Mouse (Mus musculus) embryo, embryonic 10 days (tissue): ENCODE measurements around the gene Egfl7.

Experiments used
- DNase-seq: peaks from one replicate; pipeline ENCODE4 v3.0.0-alpha.2; 2015; ENCODE audit warnings: low spot score

Gene Egfl7

DNA sequence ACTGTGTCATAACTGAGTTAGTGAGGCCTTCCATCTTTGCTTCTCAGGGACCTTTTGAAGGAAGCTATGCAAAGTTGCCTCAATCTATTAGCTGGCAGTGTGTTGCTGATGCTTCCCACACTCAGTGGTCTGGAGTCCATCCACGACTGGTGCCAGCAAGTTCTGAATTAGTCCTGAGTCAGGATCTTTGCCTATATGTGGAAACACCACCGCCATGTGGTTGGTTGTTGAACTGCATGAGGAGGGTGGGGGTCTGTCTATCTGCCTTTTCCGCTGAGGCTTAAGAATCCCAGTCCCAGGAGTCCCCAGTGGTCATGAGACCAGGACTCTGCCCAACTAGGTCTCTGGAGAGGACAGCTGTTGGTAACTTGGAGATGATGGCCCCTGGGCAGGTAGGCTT lies 9.8 kb upstream of the Egfl7 start:
- peak; percentile 81 for DNase-seq

DNA sequence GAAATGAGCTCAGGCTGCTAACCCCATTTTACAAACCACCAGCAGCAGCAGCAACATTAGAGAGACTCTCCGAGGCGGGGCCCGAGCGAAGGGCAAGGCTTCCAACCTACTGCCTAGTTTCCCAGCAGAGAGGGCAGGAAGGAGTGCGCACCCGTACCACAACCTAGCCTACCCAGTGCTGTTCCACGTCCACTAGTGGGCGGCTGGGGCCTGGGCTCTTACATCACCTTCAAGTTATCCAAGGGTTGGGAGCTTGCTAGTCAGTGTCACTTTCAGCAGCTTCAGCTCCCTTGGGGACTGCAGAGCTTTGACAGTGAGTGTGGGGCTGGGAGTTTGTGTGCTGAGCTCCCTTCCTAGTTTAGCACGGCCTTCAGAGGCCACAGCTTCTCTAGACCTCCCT lies 8.4 kb upstream of the Egfl7 start:
- DNase-seq = no peak

DNA sequence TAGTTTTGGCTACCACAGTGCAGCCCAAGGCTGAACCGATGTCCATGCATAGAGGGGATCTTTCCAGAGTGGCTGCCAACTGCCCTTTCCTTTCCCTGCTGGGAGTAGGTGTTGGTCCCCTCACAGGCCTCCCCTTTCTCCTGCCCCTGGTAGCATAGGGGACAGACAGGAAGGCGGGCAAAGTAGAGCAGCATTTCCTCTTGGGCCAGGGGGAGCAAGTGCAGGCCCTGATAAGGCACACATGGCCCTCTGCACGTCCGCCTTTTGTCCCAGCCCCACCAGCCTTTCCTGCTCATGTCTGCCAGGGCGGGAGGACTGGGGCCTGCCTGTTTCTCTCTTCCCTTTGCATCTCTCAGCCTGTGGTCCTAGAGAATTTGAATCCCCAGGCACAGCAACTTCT lies 8.0 kb upstream of the Egfl7 start:
- DNase-seq = no peak

DNA sequence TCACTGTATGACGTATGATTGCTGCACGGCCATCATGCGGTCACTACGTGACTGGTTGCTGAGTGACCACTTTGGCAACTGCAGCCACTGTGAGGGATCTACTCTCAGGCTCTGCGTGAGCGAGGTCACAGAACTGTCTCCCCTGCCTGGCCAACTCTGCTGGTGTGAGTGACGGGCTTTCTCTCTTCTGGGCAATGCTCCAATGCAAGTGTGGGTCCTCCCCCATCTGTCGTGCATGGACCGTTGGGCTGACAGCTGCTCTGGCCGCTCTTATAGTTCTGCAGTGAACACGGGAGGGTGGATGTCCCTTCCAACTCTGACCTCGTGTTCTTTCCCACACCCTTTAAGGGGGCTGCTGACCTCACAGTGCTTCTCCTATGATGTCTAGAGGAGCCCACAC lies 6.4 kb upstream of the Egfl7 start:
- DNase-seq = no peak

DNA sequence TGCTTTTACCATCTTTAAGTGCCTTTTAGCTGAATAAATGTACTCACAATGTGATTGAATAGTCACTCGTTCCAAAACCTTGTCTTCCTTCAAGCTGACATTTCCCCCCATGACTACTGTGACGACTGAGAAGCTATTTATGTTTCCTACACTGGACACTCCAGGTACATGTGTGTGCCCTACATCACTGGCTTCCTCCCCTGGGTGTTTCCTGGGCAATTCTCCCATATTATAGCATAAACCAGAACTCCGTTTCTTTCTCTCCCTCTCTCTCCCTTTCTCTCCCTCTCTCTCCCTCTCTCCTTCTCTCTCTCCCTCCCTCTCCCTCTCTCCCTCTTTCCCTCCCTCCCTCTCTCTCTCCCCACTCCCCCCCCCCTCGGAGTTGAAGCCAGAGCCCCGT lies 6.0 kb upstream of the Egfl7 start:
- no peak for DNase-seq

DNA sequence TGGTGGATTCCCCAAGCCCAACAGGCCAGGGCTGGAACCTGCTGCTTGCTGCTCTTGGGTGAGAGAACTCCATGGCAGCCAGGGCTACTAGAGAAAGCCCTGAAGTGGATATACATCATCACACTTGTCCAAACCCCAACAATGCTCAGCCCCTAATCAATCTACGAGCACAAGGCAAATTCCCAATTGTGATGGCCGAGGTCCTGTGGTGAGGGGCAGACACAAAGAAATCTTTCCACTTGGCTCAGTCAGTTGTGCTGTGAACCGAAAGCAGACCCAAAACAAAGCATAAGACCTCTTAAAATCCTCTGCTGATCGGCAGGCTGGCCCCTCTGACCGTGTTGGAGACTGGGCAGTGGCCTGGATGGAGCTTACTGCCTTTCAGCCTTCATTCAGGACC lies 5.0 kb upstream of the Egfl7 start:
- peak; percentile 52 for DNase-seq

DNA sequence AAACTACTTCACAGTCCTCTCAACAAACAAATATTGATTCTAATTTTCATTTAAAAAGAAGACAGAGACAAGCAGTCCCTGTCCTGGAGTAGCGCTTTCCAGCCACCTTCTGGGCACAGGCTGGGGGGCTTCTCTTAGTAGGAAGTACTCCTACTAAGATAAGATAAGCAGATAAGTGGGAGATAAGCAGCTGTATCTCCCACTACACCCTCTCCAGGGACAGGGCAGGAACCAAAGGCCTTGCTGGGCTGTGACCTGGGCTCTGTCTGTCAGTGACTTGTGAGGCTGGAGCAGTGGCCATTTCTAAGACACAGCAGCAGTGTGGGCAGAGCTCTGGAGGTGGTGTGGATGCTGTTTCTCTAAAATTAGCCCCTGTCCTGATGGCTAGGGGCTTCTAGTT lies 4.4 kb upstream of the Egfl7 start:
- no peak for DNase-seq

DNA sequence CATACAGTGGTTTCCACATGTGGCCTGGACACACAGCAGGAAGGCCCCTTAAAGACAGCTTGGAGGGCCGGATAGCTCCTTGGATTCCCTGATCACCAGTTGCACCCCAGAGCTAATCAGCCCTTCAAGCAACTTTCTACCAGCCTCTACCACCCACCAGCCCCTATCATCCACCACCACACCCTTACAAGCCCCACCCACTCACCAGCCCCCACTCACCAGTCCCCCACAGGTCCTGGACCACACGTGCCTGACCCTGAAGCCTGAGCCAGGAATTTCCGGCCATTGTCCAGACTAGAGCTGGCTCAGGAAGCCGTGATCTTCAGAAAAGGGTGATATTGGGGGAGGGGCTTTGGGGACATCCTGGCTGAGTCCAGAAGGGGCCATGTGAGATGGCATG lies 3.9 kb upstream of the Egfl7 start:
- no peak for DNase-seq

DNA sequence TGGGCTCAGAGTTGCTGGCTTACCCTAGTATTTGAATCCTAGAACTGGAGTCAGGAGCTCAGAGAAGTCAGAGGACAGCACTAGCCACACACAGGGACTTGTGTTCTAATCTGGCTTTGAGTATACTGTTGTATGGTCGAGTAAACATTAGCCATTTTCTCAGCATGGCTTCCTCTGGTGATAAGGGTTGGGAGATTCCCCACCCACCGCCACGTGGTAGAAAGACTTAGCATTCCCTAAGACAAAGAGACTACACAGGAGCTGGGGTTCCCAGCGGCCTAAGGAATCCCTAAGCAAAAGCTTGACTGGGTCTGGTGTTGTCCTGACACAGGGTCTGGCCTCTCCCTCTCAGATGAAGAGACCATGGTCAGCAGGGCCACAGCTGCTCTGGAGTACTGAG lies 3.4 kb upstream of the Egfl7 start:
- DNase-seq = no peak

DNA sequence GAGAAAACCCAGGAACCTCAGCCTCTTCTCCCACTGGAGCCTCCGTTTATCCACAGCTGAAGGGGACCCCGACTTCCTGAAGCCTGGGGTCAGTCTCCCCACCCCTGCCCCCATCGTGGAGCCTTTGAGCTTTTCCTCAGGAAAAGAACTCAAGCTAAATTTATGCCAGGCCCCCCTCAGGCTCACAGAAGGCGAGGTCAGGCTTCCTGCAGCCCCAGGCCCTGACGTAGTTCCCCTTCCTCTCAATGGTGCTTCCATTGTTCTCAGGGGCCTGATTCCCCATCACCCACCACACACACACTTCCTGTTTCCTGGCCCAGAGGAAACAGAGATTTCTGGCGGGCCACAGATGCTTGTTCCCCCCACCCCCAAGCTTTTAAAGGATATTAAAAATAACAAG lies 1.4 kb upstream of the Egfl7 start:
- no peak for DNase-seq

DNA sequence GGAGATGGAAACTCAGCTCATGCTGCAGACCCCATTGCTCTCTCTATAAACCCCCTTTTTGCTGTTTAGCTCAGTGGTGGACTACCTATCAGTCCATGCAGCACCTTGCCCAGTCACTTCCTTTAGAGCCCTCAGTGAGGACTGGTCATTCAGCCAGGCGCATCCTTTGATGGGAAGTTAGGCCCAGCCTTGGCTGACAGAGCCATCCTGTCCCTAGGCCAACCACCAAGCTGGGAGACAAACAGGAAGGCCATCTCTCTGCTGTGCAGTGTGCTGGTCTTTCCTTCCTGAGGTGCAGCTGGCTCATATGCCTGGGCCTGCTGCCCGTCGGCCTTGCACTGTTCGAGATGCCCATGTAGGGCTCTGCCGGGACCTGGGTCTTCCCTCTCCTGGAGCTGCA lies 937 bp downstream of the Egfl7 start:
- no peak for DNase-seq

DNA sequence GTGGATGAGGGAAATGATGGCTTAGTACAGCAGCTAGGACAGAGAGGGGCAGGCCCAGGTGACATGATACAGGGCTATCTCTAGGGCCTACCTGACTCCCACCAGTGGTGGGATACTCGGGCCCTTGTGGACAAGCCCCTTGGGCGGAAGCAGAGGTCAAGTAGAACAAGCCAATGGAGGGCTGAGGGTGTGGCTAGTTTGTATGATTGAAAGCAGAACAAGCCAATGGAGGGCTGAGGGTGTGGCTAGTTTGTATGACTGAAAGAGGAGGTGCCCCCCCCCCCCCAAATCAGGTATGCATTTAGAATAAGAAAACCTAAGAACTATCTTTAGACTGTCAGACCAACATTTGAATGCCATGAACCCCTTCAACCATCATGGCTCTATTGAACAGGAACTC lies 2.4 kb downstream of the Egfl7 start:
- DNase-seq = no peak

DNA sequence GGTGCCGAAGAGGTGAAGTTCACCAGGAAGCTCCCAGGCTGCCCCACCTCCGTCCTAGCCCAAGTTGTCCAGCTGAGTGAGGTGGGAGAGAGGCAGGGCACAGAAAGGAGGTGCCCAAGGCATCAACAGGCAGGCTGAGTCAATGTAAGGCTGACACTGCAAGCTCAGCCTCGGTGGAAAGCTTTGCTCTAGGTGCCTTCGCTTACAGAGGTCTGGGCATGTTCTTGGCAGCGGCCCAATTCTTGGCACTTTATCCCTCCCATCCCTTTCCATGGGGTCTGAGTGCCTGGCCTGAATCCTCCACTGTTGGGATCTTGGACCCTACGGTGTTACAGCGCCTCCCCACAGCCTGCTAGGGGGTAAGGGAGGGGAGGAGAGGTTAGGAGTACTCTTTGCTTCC lies 2.9 kb downstream of the Egfl7 start:
- no peak for DNase-seq

DNA sequence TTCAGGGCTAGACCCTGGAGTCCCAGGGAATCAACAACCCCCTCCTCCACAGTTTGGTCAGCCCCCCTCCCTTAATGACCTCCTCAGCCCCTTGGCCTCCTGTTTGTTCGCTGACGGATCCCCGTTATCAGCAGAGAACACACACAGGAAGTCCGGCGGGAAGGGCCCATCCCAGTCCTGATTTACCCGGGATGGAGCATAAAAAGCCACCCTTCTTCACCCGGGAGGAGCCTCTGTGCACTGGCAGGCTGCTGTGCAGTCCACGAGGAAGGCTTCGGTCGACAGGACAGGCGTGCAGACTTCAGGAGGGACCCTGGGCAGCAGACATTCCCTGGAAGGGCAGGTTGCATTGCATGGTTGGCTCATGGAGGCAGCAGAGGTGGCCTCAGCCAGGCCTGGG lies 3.8 kb downstream of the Egfl7 start:
- DNase-seq = no peak

DNA sequence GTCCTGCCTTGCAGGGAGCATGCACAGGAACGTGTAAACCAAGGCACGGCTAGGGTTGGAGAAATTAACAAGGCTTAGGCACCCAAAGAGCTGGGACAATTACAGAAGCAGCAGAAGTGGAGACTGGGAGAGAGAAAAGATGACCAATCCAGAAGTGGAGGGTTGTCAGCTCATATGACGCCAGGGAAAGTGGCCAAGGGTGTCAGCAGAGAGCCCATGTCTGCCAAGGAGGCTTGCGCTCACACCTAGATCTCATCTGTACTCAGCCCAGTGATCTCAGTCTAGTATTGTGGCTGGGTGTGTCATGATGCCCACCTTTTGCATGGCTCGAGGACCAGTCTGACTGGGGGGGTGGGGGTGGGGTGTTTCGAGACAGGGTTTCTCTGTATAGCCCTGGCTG lies 5.9 kb downstream of the Egfl7 start:
- DNase-seq = no peak

DNA sequence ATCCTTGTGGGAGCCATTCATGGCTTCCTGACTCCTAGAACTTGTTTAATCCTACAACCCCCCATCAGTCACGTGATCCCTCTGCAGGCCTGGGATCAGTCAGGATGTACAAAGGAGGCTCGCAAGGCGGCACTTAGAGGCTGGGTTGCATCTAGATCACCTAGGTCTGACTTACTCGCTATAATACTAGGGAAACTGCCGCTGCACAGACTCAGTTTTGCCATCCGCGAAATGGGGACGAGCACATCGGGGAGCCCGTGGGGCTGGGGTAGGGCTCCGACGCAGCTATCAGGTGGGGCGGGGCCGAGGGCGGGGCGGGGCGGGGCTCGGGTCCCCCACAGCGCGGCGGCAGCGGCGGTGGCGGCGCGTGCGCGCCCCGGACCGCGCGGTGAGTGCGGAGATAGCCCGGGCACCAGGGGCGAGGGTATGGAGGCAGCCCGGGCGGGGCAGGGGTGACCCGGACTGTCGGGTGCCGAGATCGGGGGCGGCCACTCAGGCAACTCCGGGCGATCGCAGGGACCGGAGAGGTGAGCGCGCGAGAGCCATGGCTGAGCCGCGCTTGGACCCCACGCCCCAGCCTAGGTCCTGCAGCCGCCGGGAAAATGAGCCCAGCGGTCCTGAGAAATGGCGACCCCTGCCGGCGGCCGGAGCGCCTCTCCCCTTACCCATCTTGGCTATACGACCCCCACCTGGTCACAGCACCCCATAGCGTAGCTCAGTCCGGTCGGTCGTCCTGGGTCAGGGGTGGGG lies 6.7 kb downstream of the Egfl7 start, which contains the start of gene Gm20532:
TSS of gene Gm20532 (plus strand) at position 346 of the 750 bp plus-strand sequence.
- peak; percentile 85 for DNase-seq

DNA sequence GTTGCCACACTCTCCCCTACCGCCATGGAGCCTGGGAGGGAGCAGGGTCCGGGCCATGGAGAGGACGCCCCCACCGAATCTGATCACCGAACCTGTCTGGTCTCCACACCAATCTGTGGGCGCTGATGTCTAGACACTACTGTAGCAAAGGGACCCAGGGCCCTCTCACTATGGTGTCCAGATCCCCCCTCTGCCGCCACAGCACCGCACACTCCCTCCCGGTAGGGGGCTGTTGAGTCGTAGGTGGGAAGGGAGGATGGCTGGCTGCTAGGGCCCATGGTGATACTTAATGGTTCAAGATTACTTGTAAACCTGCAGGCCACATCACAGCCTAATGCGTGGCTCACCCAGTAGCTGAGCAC lies 7.2 kb downstream of the Egfl7 start:
- no peak for DNase-seq

DNA sequence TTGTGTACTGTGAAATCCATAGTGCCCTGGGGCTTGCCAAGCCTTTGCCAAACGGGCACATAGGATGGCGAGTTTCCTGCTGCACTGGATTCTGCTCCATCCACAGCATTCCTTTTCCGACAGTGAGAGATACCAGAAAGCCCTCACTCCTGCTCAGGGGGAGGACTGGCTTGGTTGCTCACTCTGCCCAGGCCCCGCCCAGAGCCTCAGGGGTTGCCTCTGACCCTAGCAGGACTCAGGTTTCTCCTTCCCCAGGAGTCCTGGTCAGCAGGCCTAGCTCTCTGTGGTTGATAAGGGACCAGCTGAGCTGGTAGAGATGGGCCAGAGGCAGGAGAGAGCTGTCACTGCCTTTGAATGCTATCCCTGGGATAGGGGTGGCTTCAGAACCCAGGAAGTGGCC lies 8.8 kb downstream of the Egfl7 start:
- DNase-seq = peak; percentile 53

DNA sequence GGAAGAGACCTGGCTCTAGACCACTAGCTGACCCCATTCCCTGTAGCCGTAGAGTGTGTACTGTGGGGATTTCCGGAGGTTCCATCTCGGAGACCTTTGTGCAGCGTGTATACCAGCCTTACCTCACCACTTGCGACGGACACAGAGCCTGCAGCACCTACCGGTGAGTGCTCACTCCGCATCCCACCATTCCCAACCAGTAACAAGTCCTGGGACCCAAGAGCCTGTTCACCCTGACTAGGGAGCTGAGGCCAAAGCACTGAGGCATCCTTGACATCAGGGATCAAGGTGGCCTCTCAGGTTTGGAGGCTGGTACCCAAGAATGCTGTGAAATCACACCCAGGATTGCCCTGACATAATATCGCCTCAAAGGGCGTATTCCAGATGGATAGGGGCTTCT lies 9.5 kb downstream of the Egfl7 start:
- no peak for DNase-seq

DNA sequence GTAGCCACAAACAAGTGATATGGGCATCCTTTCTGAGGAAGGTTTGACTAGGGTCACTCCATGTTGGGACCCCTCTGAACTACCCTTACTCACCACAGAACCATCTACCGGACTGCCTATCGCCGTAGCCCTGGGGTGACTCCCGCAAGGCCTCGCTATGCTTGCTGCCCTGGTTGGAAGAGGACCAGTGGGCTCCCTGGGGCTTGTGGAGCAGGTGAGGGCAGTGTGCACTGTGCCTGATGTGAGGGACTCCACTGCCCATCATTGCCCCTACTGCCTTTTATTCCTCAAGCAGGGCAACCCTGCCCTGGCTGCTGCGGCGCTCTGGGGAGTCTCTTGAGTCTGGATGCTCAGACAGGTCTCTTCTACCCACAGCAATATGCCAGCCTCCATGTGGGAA lies 10.5 kb downstream of the Egfl7 start:
- DNase-seq = no peak

DNA sequence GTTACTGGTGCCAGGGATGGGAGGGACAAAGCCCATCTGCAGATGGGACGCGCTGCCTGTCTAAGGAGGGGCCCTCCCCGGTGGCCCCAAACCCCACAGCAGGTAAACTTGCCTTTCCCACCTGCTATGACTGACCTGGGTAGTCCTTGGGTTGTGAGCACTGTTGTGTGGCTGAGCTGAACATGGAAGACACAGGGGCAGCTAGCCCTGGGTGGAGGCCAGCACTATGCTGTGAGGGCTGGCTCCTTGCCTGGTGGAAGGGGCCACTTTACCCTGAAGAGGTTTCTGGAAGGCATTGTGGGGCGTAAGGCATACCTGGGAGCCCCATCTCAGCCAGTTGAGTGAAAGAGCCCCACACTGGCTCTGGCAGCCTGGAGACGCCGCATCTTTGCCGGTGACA lies 11.1 kb downstream of the Egfl7 start:
- no peak for DNase-seq

DNA sequence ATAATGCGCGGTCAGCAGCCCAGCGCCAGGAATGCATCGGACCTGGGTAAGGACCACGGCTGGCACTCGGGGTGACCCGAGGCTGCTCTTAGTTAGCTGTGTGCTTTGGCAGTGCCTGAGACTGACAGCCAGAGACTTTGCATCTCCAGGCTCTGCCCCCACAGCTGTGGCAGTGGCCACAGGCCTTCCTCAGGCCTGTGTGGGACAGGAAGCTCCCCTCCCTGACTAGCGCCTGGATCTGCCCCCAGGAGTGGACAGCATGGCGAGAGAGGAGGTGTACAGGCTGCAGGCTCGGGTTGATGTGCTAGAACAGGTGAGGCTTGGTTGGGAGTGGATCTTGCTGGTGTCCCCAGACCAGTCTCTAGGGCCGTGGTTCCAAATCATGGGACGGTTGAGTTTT lies 11.6 kb downstream of the Egfl7 start:
- DNase-seq = no peak

DNA sequence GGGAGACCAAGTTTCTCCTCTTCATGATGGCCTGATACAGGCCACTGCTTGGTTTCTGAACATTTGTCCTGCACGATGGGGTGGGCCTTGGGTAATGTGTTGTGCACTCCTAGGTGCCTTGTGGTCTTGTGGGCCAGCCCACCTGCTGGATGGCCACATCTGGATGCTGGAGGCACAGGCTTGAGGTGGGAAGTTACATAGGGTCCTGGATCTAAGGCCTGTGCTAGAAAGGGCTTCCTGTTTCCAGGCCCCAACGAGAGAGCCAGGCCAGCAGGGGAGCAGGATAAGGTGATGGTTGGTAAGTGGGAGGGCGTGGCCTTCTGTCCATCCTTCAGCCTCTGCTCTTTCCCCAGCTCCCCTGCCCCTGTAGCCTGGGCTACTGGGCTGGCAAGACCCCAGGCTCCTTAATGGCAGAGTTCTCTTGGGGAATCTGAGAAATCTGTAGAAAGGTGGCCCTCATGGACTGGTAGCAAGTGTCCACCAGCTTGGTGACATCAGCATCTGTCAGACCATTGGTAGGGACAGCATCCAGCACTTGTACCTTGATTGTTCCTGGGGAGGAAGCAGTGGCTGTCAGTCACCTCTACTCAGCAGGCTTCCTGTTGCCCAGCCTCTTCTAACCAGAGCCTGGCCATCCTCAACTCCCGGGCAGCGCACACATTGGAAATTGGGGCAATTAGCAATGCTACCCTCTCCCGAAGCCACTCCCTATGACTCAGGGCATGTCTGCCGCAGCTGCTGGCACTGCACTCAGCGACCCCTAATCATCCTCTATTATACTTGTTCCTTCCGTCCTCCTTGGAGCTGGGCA lies 13.6 kb downstream of the Egfl7 start:
- DNase-seq = no peak

DNA sequence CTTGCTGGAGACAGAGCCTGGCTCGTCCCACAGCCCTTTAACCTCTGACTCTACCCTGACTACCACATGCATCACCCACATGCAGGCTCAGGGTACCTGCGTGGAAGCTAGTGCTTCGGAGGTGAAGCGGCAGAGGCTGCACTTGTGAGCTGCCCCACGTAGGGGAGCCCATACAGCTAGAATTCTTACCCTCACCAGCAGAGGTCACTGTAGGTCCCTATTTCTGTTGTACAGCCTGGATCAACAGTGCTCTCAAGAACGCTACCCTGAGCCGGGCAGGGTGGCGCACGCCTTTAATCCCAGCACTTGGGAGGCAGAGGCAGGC lies 14.2 kb downstream of the Egfl7 start:
- peak; percentile 71 for DNase-seq
